Mouse (Mus musculus) forebrain, embryonic 11.5 days (tissue): ENCODE measurements at regions not wholly inside any gene's neighbourhood (a gene's known extent, or its start where the extent isn't known, plus 50 kb on each side); places are given as distances from the start of the nearest gene placed in this dataset.

Experiments
- ATAC-seq: fragments of 200-750 bp; cut with Nextera tagmentation; replicated peaks from 2 replicates; pipeline ENCODE4 v1.8.0; 2017; ENCODE audit warnings: moderate TSS enrichment; ENCODE audit not compliant: low FRiP score
- DNase-seq: peaks from one replicate; pipeline ENCODE4 v3.0.0-alpha.2; 2017; ENCODE audit warnings: low spot score
- H3K27ac ChIP-seq: fragments of 300-500 bp; sonication (generic); 2 replicates; pipeline ENCODE4 v1.5.1; 2014; ENCODE audit warnings: low read depth, low read length
- H3K27me3 ChIP-seq: fragments of 300-500 bp; sonication (generic); 2 replicates; pipeline ENCODE4 v1.6.1; 2014; ENCODE audit warnings: mild to moderate bottlenecking, low read length, mixed read lengths; ENCODE audit not compliant: control insufficient read depth, insufficient read depth
- H3K36me3 ChIP-seq: fragments of 300-500 bp; sonication (generic); 2 replicates; pipeline ENCODE4 v1.6.1; 2014; ENCODE audit warnings: mild to moderate bottlenecking, low read length, moderate library complexity, mixed read lengths; ENCODE audit not compliant: control insufficient read depth, insufficient read depth
- H3K4me1 ChIP-seq: fragments of 300-500 bp; sonication (generic); replicated peaks from 2 replicates; pipeline ENCODE4 v1.6.1; 2014; ENCODE audit warnings: low read length, mixed read lengths; ENCODE audit not compliant: control insufficient read depth, insufficient read depth
- H3K4me2 ChIP-seq: fragments of 300-500 bp; sonication (generic); 2 replicates; pipeline ENCODE4 v1.6.1; 2014; ENCODE audit warnings: low read depth, mild to moderate bottlenecking, low read length, moderate library complexity, mixed read lengths; ENCODE audit not compliant: severe bottlenecking
- H3K4me3 ChIP-seq: fragments of 300-500 bp; sonication (generic); 2 replicates; pipeline ENCODE4 v1.5.1; 2014; ENCODE audit warnings: low read depth, low read length
- H3K9ac ChIP-seq: fragments of 300-500 bp; sonication (generic); 2 replicates; pipeline ENCODE4 v1.6.1; 2014; ENCODE audit warnings: low read length
- H3K9me3 ChIP-seq: fragments of 300-500 bp; sonication (generic); 2 replicates; pipeline ENCODE4 v1.6.1; 2016; ENCODE audit warnings: low read length, mixed read lengths; ENCODE audit not compliant: control insufficient read depth
- WGBS: fragments of 180-500 bp; shearing (Covaris S2); extraction: QIAGEN DNeasy Blood & Tissue Kit; methylation state at CpG from one replicate; pipeline ENCODE4 v1.1.7; 2014; 5-methylcytosine and 5-hydroxymethylcytosine counted together

GRCm38 (mm10) chr13:54888021-54888420 is 61.2 kb upstream of the Unc5a start:
- H3K4me1 ChIP-seq: peaks cover 16% of the 10 kb centered on the region; the same call in 1 of the 2 replicates
- 43% methylated on average over 5 of the region's 5 CpGs for WGBS
- DNase-seq (no peak), ATAC-seq (no peak)
- no peaks in the 10 kb centered on the region for H3K9me3 ChIP-seq
- no peaks in the 10 kb centered on the region for H3K36me3 ChIP-seq
- H3K4me3 ChIP-seq: peak overlapping the region; percentile 24; the same call in 1 of the 2 replicates
- H3K4me2 ChIP-seq: peak overlapping the region; percentile 62
- H3K27ac ChIP-seq: no peak overlapping the region; the same call in 1 of the 2 replicates
- H3K9ac ChIP-seq: peak overlapping the region; percentile 54
- H3K27me3 ChIP-seq: no peaks in the 10 kb centered on the region

GRCm38 (mm10) chr13:54889684-54890399 is 59.4 kb upstream of the Unc5a start:
- Histone ChIP-seq H3K36me3 (no peaks in the 10 kb centered on the region), H3K4me2 (no peak overlapping the region), H3K27me3 (no peaks in the 10 kb centered on the region), H3K4me1 (peaks cover 13% of the 10 kb centered on the region; the same call in 1 of the 2 replicates), H3K9ac (no peak overlapping the region), H3K27ac (no peak overlapping the region), H3K9me3 (no peaks in the 10 kb centered on the region), H3K4me3 (no peak overlapping the region)
- ATAC-seq (no peak), DNase-seq (no peak)
- 80% methylated on average over 8 of the region's 8 CpGs for WGBS

DNA sequence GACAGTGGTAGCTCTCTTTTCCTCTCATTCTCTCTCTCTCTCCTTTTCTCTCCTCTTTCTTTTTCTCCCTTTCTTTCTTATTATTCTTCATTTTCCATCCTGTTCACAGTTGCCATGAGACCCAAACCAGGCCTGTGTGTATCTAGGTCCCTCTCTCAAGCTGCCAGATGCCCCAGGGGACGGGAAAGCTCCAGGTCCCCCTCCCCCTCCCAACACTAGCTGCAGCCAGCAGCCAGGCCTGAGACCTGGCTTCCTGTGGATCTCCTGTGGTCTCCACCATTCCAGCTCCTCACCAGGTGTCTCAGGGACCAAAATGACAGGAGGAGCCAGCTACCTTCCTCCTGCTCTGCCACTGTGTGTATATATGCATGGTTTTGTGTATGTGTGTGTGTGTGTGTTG is 56.6 kb upstream of the Unc5a start:
- DNase-seq: no peak
- no peaks in the 10 kb centered on the region for H3K36me3 ChIP-seq
- no peak overlapping the region for H3K4me2 ChIP-seq
- 39% methylated on average over 1 of the region's 1 CpGs for WGBS
- no peak overlapping the region for H3K4me3 ChIP-seq
- no peak for ATAC-seq
- no peaks in the 10 kb centered on the region for H3K27me3 ChIP-seq
- no peak overlapping the region for H3K27ac ChIP-seq
- H3K9me3 ChIP-seq: no peaks in the 10 kb centered on the region
- peaks cover 7% of the 10 kb centered on the region; the same call in 1 of the 2 replicates for H3K4me1 ChIP-seq
- no peak overlapping the region for H3K9ac ChIP-seq

DNA sequence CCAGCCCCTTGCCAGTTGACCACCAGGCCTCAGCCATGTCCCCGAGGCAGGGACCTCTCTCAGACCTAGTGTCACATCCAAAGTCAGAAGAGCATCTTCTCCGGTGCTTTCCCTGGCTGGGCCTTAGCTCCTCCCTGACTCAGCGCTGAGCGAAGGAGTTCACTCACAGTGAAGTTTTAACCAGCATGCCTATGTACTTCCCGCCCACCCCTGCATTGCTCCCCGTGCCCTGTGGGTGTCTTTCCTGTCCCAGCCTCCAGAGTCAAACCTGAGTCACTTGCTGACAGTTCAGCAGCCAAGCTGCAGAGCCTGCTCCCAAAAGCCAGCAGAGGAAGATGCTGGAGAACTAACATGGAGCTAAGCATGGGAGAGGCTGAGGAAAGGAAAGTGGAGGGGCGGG is 55.6 kb upstream of the Unc5a start:
- 57% methylated on average over 7 of the region's 7 CpGs for WGBS
- ATAC-seq: no peak

GRCm38 (mm10) chr13:54895981-54896380 is 53.2 kb upstream of the Unc5a start:
- 74% methylated on average over 5 of the region's 5 CpGs for WGBS
- ATAC-seq (no peak), DNase-seq (no peak)
- H3K27me3 ChIP-seq: no peaks in the 10 kb centered on the region
- H3K36me3 ChIP-seq: no peaks in the 10 kb centered on the region
- H3K4me3 ChIP-seq: no peak overlapping the region
- H3K4me1 ChIP-seq: no peaks in the 10 kb centered on the region
- no peak overlapping the region for H3K9ac ChIP-seq
- H3K9me3 ChIP-seq: no peaks in the 10 kb centered on the region
- H3K27ac ChIP-seq: no peak overlapping the region
- H3K4me2 ChIP-seq: no peak overlapping the region

More for the DNA sequence above, 55.6 kb upstream of the Unc5a start:
- no peak overlapping the region for H3K4me3 ChIP-seq
- no peaks in the 10 kb centered on the region for H3K4me1 ChIP-seq
- H3K9me3 ChIP-seq: no peaks in the 10 kb centered on the region
- no peak overlapping the region for H3K4me2 ChIP-seq
- DNase-seq: no peak
- no peak overlapping the region for H3K9ac ChIP-seq
- no peaks in the 10 kb centered on the region for H3K27me3 ChIP-seq
- no peaks in the 10 kb centered on the region for H3K36me3 ChIP-seq
- H3K27ac ChIP-seq: no peak overlapping the region
